Mouse (Mus musculus): ENCODE data around the gene Ptpn9. TPM values are rescaled to one million over a fixed set of nuclear protein-coding genes. Genes with fewer than 3 reads are reported as not detected.

Gene Ptpn9
- total RNA-seq, 1 experiment from 2014 or later: 11.5 TPM

DNA sequence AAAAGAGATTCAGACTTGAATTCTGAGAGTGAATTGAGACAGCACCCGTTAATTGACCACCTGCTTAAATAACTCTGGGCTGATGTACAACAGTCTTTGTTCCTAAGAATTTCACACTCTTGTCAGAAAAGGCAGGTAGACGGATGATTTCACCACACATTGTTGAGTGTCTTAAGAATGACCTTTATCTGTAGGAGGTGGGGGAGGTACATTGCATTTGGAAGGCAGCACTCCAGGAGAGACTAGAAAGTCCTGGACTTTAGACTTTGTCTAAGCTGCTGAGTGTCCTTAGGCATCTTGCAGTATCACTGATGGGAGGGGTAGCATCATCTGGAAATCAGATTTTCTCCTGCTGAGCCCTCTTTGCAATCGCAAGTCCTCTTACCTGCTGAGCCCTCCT lies 87.5 kb downstream of the Ptpn9 start:
- ATAC-seq (replicated peaks; ENCODE audit: low read depth, poor library complexity, severe bottlenecking): no peak

Other genes starting within 250 kb of the Ptpn9 start
- not detected in 2 replicates for gene Lingo1, start 198.5 kb upstream of the Ptpn9 start, total RNA-seq (2017)
- gene Odf3l1, start 130.2 kb upstream of the Ptpn9 start, total RNA-seq (2017): not detected in 2 replicates
- gene Cspg4, start 129.9 kb upstream of the Ptpn9 start, total RNA-seq (2017): not detected in 2 replicates
- gene Snx33, start 66.6 kb upstream of the Ptpn9 start, total RNA-seq (2017): 4.7 and 4.8 TPM in 2 replicates
- 81.4 and 89.8 TPM in 2 replicates for gene Imp3, start 57.4 kb upstream of the Ptpn9 start, total RNA-seq (2017)
- gene Snupn, start 44.0 kb upstream of the Ptpn9 start, total RNA-seq (2017): 8.9 and 12.1 TPM in 2 replicates
- gene Sin3a, start 77.1 kb downstream of the Ptpn9 start, total RNA-seq (2017): 82.1 and 105 TPM in 2 replicates
- 30.9 and 51.3 TPM in 2 replicates for gene Man2c1, start 135.8 kb downstream of the Ptpn9 start, total RNA-seq (2017)
- 1.2 and 2.6 TPM in 2 replicates for gene Neil1, start 153.4 kb downstream of the Ptpn9 start, total RNA-seq (2017)
- gene Commd4, start 163.4 kb downstream of the Ptpn9 start, total RNA-seq (2017): 107 and 131 TPM in 2 replicates
- not detected in 2 replicates for gene Trcg1, start 241.6 kb downstream of the Ptpn9 start, total RNA-seq (2017)

Data from common myeloid progenitor, adult 5-6 weeks (primary cell).